Mouse (Mus musculus) hematopoietic multipotent progenitor cell, adult 10-12 weeks (in vitro differentiated cells): ENCODE results near the gene 1700028P14Rik. TPM values are rescaled to one million over a fixed set of nuclear protein-coding genes. Genes with fewer than 3 reads are reported as not detected.

Source experiments
- polyA plus RNA-seq: library from polyadenylated mRNA; stranded (reverse); fragments of >175 nt; gene quantifications from 2 replicates; pipeline ENCODE4 v1.2.3, GENCODE M21; 2012; ENCODE audit warnings: low replicate concordance

1700028P14Rik gene
- polyA plus RNA-seq, result not detected in 2 replicates

DNA sequence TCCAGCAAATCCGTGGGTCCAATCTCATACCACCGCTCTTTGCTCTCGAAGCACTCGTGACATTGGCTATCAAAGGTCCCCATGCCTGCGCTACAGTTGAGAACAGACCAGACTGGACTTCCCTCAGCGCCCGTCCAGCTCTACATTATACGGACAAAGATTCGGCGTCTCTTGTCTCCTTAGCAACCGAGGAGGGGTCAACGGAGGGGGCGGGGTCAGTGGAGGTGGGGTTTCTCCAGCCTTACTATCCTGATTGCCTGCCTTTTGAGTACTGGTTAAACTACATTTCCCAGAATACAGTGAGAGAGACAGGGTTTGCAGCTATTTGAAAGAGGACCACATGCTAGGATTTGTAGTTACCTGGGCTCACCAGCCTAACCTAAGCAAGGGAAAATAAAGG, at the start of gene 1700028P14Rik:
TSS of gene 1700028P14Rik (minus strand) at position 169 of the 400 bp plus-strand sequence.

DNA sequence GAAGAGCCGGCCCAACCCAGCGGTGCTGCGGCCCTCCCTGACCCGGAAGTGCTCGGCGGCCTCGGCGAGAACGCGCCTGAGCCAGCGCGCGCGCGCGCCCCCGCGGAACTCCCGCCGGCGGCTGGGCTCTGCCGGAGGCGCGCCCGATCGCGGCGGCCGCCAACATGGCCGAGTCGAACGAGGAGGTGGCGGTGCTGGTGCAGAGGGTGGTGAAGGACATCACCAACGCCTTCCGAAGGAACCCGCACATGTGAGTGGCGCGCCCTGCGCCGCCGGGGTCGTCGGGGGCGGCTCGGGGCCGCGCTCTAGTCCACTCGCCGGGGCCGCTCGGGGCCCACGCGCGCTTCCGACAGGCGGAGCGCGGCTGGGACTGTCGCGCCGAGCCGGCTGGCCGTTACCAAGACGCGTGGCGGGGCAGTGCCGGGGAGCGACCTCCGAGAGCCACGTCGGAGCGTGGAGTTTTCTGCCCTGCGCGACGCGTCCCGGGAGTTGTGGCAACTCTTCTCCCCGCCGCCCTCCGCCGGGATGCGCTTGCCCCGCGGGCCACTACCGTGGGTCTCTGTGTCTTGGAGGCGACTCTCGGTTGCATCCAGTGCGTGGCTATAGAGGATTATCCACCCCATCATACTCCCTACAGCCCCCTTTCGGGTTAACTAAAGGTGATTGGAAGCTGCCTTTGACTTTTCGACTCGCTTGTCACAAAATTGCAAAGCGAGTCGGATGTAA, 34.8 kb upstream of the 1700028P14Rik start, which contains the start of gene Ptar1:
TSS of gene Ptar1 (plus strand) at position 134 of the 726 bp plus-strand sequence.

Other genes with a start within 250 kb of the 1700028P14Rik start
- gene Mamdc2, start 204.4 kb downstream of the 1700028P14Rik start, polyA plus RNA-seq, result 0.07 TPM in 2 replicates
- gene Ptar1, start 34.6 kb upstream of the 1700028P14Rik start, polyA plus RNA-seq, result 0.67 and 0.88 TPM in 2 replicates
- gene Apba1, start 106.1 kb upstream of the 1700028P14Rik start, polyA plus RNA-seq, result 2.5 and 6.5 TPM in 2 replicates